Mouse (Mus musculus) embryonic facial prominence, embryonic 13.5 days (tissue): ENCODE data around the gene Ranbp9. TPM values are rescaled to one million over a fixed set of nuclear protein-coding genes. Genes with fewer than 3 reads are reported as not detected.

Experiments used
- ATAC-seq: fragments of 200-750 bp; cut with Nextera tagmentation; 2 replicates; pipeline ENCODE4 v1.8.0; 2017; ENCODE audit warnings: low read depth; ENCODE audit not compliant: insufficient number of reproducible peaks, insufficient read depth, low FRiP score, low TSS enrichment
- H3K27ac ChIP-seq: fragments of 300-500 bp; sonication (generic); 2 replicates; pipeline ENCODE4 v1.5.1; 2015; ENCODE audit warnings: moderate library complexity, mild to moderate bottlenecking, inconsistent platforms
- H3K27me3 ChIP-seq: fragments of 300-500 bp; sonication (generic); 2 replicates; pipeline ENCODE4 v1.6.1; 2015; ENCODE audit warnings: mild to moderate bottlenecking, inconsistent platforms
- H3K36me3 ChIP-seq: fragments of 300-500 bp; sonication (generic); 2 replicates; pipeline ENCODE4 v1.6.1; 2015; ENCODE audit warnings: mild to moderate bottlenecking, inconsistent platforms
- H3K4me1 ChIP-seq: fragments of 300-500 bp; sonication (generic); 2 replicates; pipeline ENCODE4 v1.6.1; 2015; ENCODE audit warnings: inconsistent platforms
- H3K4me2 ChIP-seq: fragments of 300-500 bp; sonication (generic); 2 replicates; pipeline ENCODE4 v1.6.1; 2015; ENCODE audit warnings: moderate library complexity, mild to moderate bottlenecking, inconsistent platforms
- H3K4me3 ChIP-seq: fragments of 300-500 bp; sonication (generic); 2 replicates; pipeline ENCODE4 v1.5.1; 2015; ENCODE audit warnings: mild to moderate bottlenecking, inconsistent platforms
- H3K9ac ChIP-seq: fragments of 300-500 bp; sonication (generic); 2 replicates; pipeline ENCODE4 v1.6.1; 2015; ENCODE audit warnings: mild to moderate bottlenecking, inconsistent platforms
- H3K9me3 ChIP-seq: fragments of 300-500 bp; sonication (generic); 2 replicates; pipeline ENCODE4 v1.6.1; 2016; ENCODE audit warnings: inconsistent platforms
- WGBS: fragments of 180-500 bp; shearing (Covaris S2); methylation state at CpG from one replicate; pipeline ENCODE4 v1.1.7; 2015; ENCODE audit warnings: mixed read lengths; 5-methylcytosine and 5-hydroxymethylcytosine counted together
- polyA plus RNA-seq: library from polyadenylated mRNA; unstranded; fragments of >200 nt; fragmentation: Nextera tagmentation; extraction: Ambion mirVana; gene quantifications from 2 replicates; pipeline ENCODE4 v1.2.1, GENCODE M21; 2015

Gene Ranbp9
- polyA plus RNA-seq, 1 experiment from 2014 or later = 11.1 TPM

DNA sequence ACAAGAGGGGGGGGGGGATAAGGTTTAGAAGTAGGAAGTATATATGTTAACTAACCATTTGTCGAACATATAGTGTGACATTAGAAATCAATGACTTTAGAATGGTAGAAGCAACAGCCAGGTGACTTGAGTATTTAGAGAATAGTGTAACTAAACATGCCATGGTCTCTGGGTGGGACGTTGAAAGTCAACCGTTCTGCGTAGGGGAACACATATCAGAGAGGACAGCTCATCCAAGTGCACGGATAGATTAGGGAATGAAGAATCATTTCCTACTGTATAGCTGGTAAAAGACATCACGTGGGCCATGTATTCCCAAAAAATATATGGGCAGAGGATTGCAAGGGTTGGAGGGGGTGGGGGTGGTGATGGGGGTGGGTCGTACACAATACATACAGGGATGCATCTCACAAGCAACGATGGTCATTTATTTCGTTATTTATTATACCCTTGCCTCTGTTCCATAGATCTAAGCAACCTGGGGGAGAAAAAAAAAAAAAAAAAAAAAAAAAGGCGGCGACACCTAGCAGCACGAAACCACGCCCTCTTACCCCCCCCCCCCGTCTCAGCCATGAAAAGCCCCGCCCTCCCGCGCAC is 83.3 kb downstream of the Ranbp9 start:
- Histone ChIP-seq H3K4me1 (peaks cover 7% of the 10 kb centered on the region), H3K4me2 (peak overlapping the region; percentile 75), H3K27ac (no peak overlapping the region), H3K36me3 (peaks cover 30% of the 10 kb centered on the region), H3K9me3 (no peaks in the 10 kb centered on the region), H3K9ac (no peak overlapping the region), H3K27me3 (no peaks in the 10 kb centered on the region), H3K4me3 (peak overlapping the region; percentile 85)
- ATAC-seq = no peak; the same call in 1 of the 2 replicates
- 53% methylated on average over 14 of the region's 17 CpGs for WGBS

DNA sequence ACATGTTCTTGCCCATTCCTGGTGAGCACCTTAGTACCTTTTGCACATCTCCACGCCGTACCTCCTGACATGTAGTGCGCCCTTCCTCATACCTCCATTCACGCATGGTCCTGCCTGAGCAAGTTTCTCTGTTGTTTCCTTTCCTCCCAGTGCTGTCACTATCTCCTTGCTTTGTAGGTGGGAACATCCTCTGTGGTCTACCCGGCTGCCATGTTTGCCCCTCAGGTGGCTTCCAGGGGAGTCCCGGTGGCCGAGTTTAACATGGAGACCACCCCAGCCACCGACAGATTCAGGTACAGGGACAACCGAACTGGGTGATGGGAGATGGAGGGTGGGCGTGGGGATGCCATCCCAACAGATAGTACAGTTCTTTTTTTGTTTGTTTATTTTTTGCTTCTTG is 95.8 kb downstream of the Ranbp9 start:
- Histone ChIP-seq H3K9ac (no peak overlapping the region), H3K9me3 (0 out of 2 replicates have a peak, but pooled peaks cover 5% of the 10 kb centered on the region), H3K27me3 (no peaks in the 10 kb centered on the region), H3K4me1 (no peaks in the 10 kb centered on the region), H3K36me3 (peaks cover 31% of the 10 kb centered on the region), H3K27ac (no peak overlapping the region), H3K4me3 (no peak overlapping the region), H3K4me2 (no peak overlapping the region)
- ATAC-seq = no peak
- WGBS = 95% methylated on average over 10 of the region's 10 CpGs

DNA sequence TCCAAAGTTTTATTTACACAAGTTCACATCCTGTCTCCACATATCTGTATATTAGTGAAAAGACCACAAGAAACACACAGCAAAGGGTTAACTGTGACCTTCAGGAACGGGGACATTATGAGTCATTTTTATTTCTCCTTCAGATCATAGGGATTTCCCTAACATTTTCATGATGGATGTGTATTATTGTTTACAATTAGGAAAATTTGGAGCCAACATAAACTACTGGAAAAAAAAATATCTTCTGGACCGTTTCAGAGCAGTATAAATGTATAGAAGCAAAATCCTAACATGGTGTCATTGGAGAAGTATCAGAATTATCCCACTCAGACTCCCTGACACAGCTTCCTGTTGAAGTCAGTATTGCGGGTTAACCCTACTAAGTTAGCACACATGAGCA is 101.1 kb downstream of the Ranbp9 start:
- Histone ChIP-seq H3K4me1 (no peaks in the 10 kb centered on the region), H3K9ac (no peak overlapping the region), H3K9me3 (no peaks in the 10 kb centered on the region), H3K27me3 (no peaks in the 10 kb centered on the region), H3K4me2 (no peak overlapping the region), H3K4me3 (no peak overlapping the region), H3K36me3 (peaks cover 37% of the 10 kb centered on the region), H3K27ac (no peak overlapping the region)
- 78% methylated on average over 3 of the region's 3 CpGs for WGBS
- no peak for ATAC-seq

DNA sequence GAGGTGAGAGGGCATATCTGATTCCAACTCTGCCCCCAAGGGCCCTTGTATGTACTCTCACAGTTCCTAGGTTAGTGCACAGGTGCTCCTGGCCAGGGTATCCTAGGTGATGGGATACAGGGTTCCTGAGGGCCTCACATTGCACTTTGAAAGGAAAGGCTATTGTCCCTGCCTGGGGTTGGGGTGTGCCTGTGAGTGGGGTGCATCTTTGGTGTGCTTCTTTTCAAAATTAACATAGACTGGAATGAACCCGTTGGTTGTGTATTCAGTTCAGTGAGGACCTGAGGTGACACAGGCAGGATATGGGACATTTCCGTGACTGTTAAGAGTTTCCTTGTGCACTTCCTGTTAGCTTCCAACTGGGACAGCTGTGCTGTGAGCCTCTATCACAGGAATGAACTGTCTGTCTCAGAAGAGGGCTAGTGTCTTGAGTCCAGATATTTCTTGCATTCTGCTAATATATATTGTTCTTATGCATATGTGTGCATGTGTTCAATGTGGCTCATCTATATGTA is 106.1 kb downstream of the Ranbp9 start:
- 55% methylated on average over 2 of the region's 2 CpGs for WGBS
- H3K36me3 ChIP-seq = peaks cover 58% of the 10 kb centered on the region
- peak overlapping the region; percentile 33; the same call in 1 of the 2 replicates for H3K27ac ChIP-seq
- no peaks in the 10 kb centered on the region for H3K27me3 ChIP-seq
- no peak overlapping the region for H3K9ac ChIP-seq
- no peak overlapping the region for H3K4me3 ChIP-seq
- no peak for ATAC-seq
- no peaks in the 10 kb centered on the region for H3K4me1 ChIP-seq
- no peaks in the 10 kb centered on the region for H3K9me3 ChIP-seq
- no peak overlapping the region for H3K4me2 ChIP-seq

DNA sequence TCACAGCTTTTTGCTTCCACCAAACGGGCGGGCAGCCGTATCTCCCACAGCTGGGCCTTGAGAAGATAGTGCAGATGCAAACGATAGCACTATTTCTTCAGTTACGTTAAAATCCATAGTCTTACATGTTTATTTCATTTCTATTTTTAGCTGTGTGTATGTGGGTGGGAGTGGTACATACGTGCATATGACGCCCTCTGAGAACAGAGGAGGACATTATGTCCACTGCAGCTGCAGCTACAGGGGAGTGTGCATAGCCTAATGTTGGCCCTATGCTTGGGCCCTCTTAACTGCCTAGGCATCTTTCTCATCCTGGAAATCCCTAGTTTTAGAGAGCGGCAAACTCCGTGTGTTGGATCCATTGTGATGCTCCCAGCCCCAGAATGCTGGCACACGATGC is 106.9 kb downstream of the Ranbp9 start:
- H3K4me3 ChIP-seq = no peak overlapping the region
- ATAC-seq = no peak
- H3K4me2 ChIP-seq = no peak overlapping the region
- H3K9me3 ChIP-seq = no peaks in the 10 kb centered on the region
- no peak overlapping the region for H3K27ac ChIP-seq
- no peaks in the 10 kb centered on the region for H3K4me1 ChIP-seq
- H3K36me3 ChIP-seq = peaks cover 58% of the 10 kb centered on the region
- no peaks in the 10 kb centered on the region for H3K27me3 ChIP-seq
- 84% methylated on average over 10 of the region's 10 CpGs for WGBS
- no peak overlapping the region for H3K9ac ChIP-seq

DNA sequence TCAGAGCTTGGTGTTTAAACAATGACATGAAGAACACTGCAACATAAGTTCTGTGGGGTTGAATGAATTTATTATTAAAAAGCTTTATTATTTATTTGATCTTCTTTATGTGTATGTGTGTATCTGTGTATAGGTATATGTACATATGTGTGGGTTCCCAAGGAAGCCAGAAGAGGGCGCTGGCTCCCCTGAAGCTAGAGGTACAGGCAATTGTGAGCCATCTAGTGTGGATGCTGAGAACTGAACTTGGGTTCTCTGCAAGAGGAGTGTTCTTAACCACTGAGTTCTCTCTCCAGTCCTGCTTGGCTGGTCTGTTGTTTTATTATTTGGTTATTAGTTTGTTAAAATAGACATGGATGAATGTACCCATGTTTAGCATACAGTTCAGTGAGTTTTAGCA is 108.2 kb downstream of the Ranbp9 start:
- no peak overlapping the region for H3K9ac ChIP-seq
- H3K27me3 ChIP-seq = no peaks in the 10 kb centered on the region
- H3K9me3 ChIP-seq = no peaks in the 10 kb centered on the region
- no peaks in the 10 kb centered on the region for H3K4me1 ChIP-seq
- no peak overlapping the region for H3K4me3 ChIP-seq
- H3K36me3 ChIP-seq = peaks cover 54% of the 10 kb centered on the region
- H3K4me2 ChIP-seq = no peak overlapping the region
- ATAC-seq = no peak
- WGBS = 86% methylated on average over 1 of the region's 1 CpGs
- no peak overlapping the region for H3K27ac ChIP-seq

DNA sequence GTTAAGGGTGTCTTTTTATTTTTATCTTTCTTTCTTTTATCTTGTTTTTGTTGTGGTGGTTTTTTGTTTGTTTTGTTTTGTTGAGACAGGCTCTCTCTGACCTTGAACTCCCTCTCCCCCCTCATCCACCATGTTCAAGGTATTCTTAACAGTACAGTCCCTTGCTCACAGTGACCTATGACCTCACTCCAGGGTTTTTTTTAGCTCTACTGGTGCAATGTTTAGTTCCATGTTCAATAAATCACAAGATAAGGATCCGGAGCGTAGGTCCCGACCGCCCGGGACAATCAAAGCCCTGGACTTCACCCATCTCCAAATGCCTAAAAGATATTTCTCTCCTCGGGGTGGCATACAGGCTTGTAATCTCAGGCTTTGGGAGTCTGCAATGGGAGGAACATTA is 111.0 kb downstream of the Ranbp9 start:
- H3K4me2 ChIP-seq = no peak overlapping the region
- 89% methylated on average over 6 of the region's 6 CpGs for WGBS

DNA sequence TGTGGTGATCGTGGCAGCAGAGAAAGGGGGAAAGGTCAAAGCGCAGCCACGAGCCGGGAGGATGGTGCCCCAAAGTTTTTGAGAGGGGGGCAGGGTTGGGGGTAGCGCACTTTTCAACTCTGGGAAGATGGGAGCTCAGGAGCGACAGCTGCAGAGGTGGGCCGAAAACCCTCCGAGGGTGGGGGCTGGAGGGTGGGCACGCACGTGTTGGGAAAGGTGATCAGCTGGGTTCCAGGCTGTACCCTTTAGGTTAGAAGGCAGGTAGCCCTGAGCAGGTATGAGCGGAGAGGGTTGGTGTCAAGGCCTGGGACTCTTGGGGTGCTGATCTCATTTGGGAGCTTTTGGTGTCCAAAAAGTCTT is 115.3 kb downstream of the Ranbp9 start:
- peaks cover 9% of the 10 kb centered on the region; the same call in 1 of the 2 replicates for H3K4me1 ChIP-seq
- H3K27me3 ChIP-seq = no peaks in the 10 kb centered on the region
- peak overlapping the region; percentile 62 for H3K27ac ChIP-seq
- peak overlapping the region; percentile 84 for H3K9ac ChIP-seq
- H3K9me3 ChIP-seq = no peaks in the 10 kb centered on the region
- H3K4me3 ChIP-seq = peak overlapping the region; percentile 60
- H3K4me2 ChIP-seq = peak overlapping the region; percentile 82
- 3% methylated on average over 11 of the region's 11 CpGs for WGBS
- ATAC-seq = no peak
- H3K36me3 ChIP-seq = peaks cover 3% of the 10 kb centered on the region

More for the DNA sequence above, 111.0 kb downstream of the Ranbp9 start:
- Histone ChIP-seq H3K4me1 (peaks cover 9% of the 10 kb centered on the region; the same call in 1 of the 2 replicates), H3K36me3 (peaks cover 38% of the 10 kb centered on the region), H3K4me3 (no peak overlapping the region), H3K27me3 (no peaks in the 10 kb centered on the region), H3K27ac (no peak overlapping the region), H3K9ac (no peak overlapping the region), H3K9me3 (no peaks in the 10 kb centered on the region)
- no peak for ATAC-seq

DNA sequence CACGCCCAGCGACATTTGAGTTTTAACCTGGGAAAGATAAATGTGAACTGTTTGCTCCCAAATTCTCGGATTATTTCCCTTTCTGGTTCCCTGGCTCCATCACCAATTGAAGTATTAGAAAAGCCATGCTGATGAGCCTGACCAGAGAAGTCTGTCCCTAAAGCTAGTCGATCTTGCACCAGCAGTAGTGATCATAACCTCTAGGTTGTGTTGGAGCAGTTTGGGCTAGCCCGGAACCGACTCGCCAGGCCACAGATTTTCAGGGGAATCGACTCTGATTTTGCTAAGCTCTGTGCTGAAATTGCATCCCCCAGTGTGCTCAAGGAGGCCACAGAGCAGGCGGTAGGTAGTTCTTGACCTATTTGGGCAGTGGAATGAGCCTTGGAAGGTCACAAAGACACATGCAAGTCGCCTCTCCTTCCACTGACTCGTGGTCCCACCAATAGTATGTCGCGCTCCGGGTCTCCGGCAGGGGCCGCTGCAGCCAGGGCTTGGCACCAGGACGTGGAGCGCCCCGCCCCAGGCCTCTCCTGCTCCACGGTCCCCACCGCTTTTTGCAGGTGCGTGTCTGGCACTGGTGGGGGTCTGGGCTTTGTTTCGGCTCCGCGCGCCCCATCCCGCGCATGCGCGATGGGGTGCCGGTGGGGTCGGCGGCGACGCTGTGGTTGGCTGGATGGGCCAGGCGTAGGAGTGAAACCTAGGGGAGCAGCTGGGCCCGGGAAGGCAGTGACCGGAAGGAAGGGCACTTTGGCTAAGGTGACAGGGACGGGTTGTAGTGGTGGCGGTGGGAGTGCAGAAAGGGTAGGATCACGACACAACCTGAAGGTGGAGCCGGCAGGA is 115.9 kb downstream of the Ranbp9 start, which contains the start of gene Sirt5:
TSS of gene Sirt5 (plus strand) at position 512 of the 840 bp plus-strand sequence.
- 16% methylated on average over 42 of the region's 42 CpGs for WGBS
- Histone ChIP-seq H3K4me2 (peak within 1 kb of the TSS; percentile 82), H3K36me3 (no peaks in the 10 kb centered on the region), H3K4me3 (peak within 1 kb of the TSS; percentile 60), H3K9me3 (no peaks in the 10 kb centered on the region), H3K9ac (peak within 1 kb of the TSS; percentile 84), H3K27me3 (no peaks in the 10 kb centered on the region), H3K27ac (peak within 1 kb of the TSS; percentile 62), H3K4me1 (peaks cover 9% of the 10 kb centered on the region; the same call in 1 of the 2 replicates)
- peak; percentile 90 for ATAC-seq

DNA sequence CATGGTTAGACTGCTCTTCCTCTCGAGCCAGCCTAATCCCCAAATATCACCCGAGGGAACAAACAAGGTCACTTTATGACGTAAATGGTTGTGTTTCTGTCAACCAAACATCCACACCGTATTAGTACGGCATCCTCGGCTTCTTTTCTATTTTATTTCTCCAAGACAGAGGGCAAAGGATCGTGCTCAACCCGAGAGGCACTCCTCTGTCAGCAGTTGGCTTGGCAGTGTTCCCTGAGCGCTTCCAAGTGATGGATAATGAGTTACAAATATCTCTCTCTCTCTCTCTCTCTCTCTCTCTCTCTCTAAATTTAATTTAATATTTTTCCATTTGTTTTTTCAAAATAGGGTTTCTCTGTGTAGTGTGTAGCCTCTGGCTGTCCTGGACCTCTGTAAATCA is 118.7 kb downstream of the Ranbp9 start:
- H3K27ac ChIP-seq = no peak overlapping the region
- no peaks in the 10 kb centered on the region for H3K9me3 ChIP-seq
- no peak overlapping the region for H3K4me2 ChIP-seq
- WGBS = 75% methylated on average over 9 of the region's 9 CpGs
- no peaks in the 10 kb centered on the region for H3K36me3 ChIP-seq
- H3K4me1 ChIP-seq = peaks cover 9% of the 10 kb centered on the region; the same call in 1 of the 2 replicates
- ATAC-seq = no peak
- H3K4me3 ChIP-seq = no peak overlapping the region
- H3K9ac ChIP-seq = no peak overlapping the region
- no peaks in the 10 kb centered on the region for H3K27me3 ChIP-seq

DNA sequence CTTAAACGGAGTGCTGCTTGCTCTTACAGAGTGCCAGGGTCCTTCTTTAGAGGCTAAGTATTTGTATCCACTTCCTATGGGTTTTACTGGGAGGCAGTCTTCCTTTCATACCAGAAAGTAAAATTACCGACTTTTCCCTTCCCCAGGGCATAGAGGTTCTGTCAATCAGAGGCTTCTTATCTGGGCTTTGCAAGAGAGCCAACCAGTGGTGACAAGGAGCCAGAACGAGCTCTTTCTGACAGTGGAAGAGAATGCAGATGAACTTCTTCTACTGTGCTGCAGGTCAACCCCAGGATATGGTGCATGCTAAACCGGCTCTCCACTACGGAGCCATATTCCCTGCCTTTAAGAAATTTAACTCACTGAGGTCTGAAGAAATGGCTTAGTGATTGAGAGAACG is 120.5 kb downstream of the Ranbp9 start:
- H3K4me3 ChIP-seq = no peak overlapping the region
- ATAC-seq = no peak

More for the DNA sequence above, 120.5 kb downstream of the Ranbp9 start:
- Histone ChIP-seq H3K27ac (no peak overlapping the region), H3K9me3 (no peaks in the 10 kb centered on the region), H3K36me3 (no peaks in the 10 kb centered on the region), H3K27me3 (no peaks in the 10 kb centered on the region), H3K4me2 (no peak overlapping the region), H3K4me1 (peaks cover 8% of the 10 kb centered on the region), H3K9ac (no peak overlapping the region)
- 56% methylated on average over 6 of the region's 6 CpGs for WGBS
